Mouse (Mus musculus) lung, adult 2 months (tissue): ENCODE measurements around the gene Tbx1.

Experiments used
- CTCF ChIP-seq: fragments of 200-500 bp; IDR thresholded peaks from 2 replicates; pipeline ENCODE4 v1.5.1; 2011; ENCODE audit warnings: mild to moderate bottlenecking, low read length, control low read depth; ENCODE audit not compliant: insufficient read depth
- POLR2A ChIP-seq: fragments of 200-500 bp; IDR thresholded peaks from 2 replicates; pipeline ENCODE4 v1.6.1; 2011; ENCODE audit warnings: low read depth, mild to moderate bottlenecking, control low read depth, low read length, borderline replicate concordance; ENCODE audit errors: extremely low read depth

- TF ChIP-seq CTCF (no peak), POLR2A (no peak)
Observed at GRCm38 (mm10) chr16:18622019-18622418, 31.5 kb upstream of the Tbx1 start, which contains the start of gene Gp1bb.
